Mouse (Mus musculus): ENCODE results near the gene Mettl8. TPM values are rescaled to one million over a fixed set of nuclear protein-coding genes. Genes with fewer than 3 reads are reported as not detected.

Gene Mettl8
- total RNA-seq, 1 experiment, result 18.0 TPM

GRCm38 (mm10) chr2:71046751-71047320, 8.5 kb downstream of the Mettl8 start:
- Histone ChIP-seq H3K9ac (ENCODE audit: insufficient read depth, low read depth, low read length, poor library complexity, severe bottlenecking) (no peak overlapping the region), H3K27ac (ENCODE audit: insufficient read depth, low read depth, low read length, poor library complexity, severe bottlenecking) (no peak overlapping the region), H3K9me3 (ENCODE audit: control insufficient read depth, insufficient read depth, low read depth, low read length) (no peaks in the 10 kb centered on the region), H3K4me1 (ENCODE audit: control insufficient read depth in 2 of 2, insufficient read depth in 2 of 2, low read length in 2 of 2, poor library complexity in 1 of 2) (peaks cover 3 to 4% of the 10 kb centered on the region in 2 experiments; a peak in 2 of 4 replicates), H3K36me3 (ENCODE audit: control insufficient read depth, insufficient read depth, low read length, poor library complexity, severe bottlenecking) (peaks cover 4% of the 10 kb centered on the region), H3K4me3 (ENCODE audit: insufficient read depth in 1 of 2, low read depth in 1 of 2, low read length in 2 of 2, poor library complexity in 1 of 2, severe bottlenecking in 1 of 2) (no peak overlapping the region)
- TF ChIP-seq HCFC1 (IDR thresholded peaks at IDR 0.05; ENCODE audit: borderline replicate concordance, insufficient read depth, low read length), result no peak
- in situ Hi-C loops (cut with MboI; ENCODE audit: low sequenced_read_pairs in 2 of 2, unreplicated experiment in 2 of 2), result loop anchor here in 1 of 2 experiments (10.0 kb wide), 1 partner anchor 342 kb away; no protein-coding TSS in a partner anchor
- DNase-seq (ENCODE audit: low read depth, low spot score), result no peak

- in situ Hi-C loops (cut with MboI; ENCODE audit: low sequenced_read_pairs in 2 of 2, unreplicated experiment in 2 of 2), result loop anchor here in 1 of 2 experiments (10.0 kb wide), 1 partner anchor 341 kb away; no protein-coding TSS in a partner anchor
- no peak overlapping the region for H3K9ac ChIP-seq (ENCODE audit: insufficient read depth, low read depth, low read length, poor library complexity, severe bottlenecking)
- no peak for DNase-seq (ENCODE audit: low read depth, low spot score)
Observed at GRCm38 (mm10) chr2:71046151-71046550, 9.2 kb downstream of the Mettl8 start.

GRCm38 (mm10) chr2:71039522-71040121, 15.8 kb downstream of the Mettl8 start:
- Histone ChIP-seq H3K4me3 (ENCODE audit: insufficient read depth in 1 of 2, low read depth in 1 of 2, low read length in 2 of 2, poor library complexity in 1 of 2, severe bottlenecking in 1 of 2) (peak overlapping the region; percentile 17 to 35; a peak in 3 of 4 replicates), H3K9ac (ENCODE audit: insufficient read depth, low read depth, low read length, poor library complexity, severe bottlenecking) (peak overlapping the region; percentile 67; the same call in 1 of the 2 replicates), H3K9me3 (ENCODE audit: control insufficient read depth, insufficient read depth, low read depth, low read length) (no peaks in the 10 kb centered on the region), H3K27ac (ENCODE audit: insufficient read depth, low read depth, low read length, poor library complexity, severe bottlenecking) (no peak overlapping the region), H3K4me1 (ENCODE audit: control insufficient read depth in 2 of 2, insufficient read depth in 2 of 2, low read length in 2 of 2, poor library complexity in 1 of 2) (peaks cover 0 to 4% of the 10 kb centered on the region in 2 experiments; a peak in 1 of 4 replicates), H3K36me3 (ENCODE audit: control insufficient read depth, insufficient read depth, low read length, poor library complexity, severe bottlenecking) (no peaks in the 10 kb centered on the region)
- TF ChIP-seq HCFC1 (IDR thresholded peaks at IDR 0.05; ENCODE audit: borderline replicate concordance, insufficient read depth, low read length) (no peak), ZC3H11A (IDR thresholded peaks at IDR 0.05; ENCODE audit: borderline replicate concordance, low read depth, low read length) (peak; percentile 49; the same call in 1 of the 2 replicates)
- in situ Hi-C loops (cut with MboI; ENCODE audit: low sequenced_read_pairs in 2 of 2, unreplicated experiment in 2 of 2), result loop anchor here in 1 of 2 experiments (10.0 kb wide), 1 partner anchor 335 kb away; no protein-coding TSS in a partner anchor
- peak; percentile 48 for DNase-seq (ENCODE audit: low read depth, low spot score)

More at GRCm38 (mm10) chr2:71046151-71046550, 9.2 kb downstream of the Mettl8 start:
- no peak overlapping the region for H3K4me3 ChIP-seq (ENCODE audit: insufficient read depth in 1 of 2, low read depth in 1 of 2, low read length in 2 of 2, poor library complexity in 1 of 2, severe bottlenecking in 1 of 2)
- no peaks in the 10 kb centered on the region for H3K9me3 ChIP-seq (ENCODE audit: control insufficient read depth, insufficient read depth, low read depth, low read length)
- peaks cover 4% of the 10 kb centered on the region for H3K36me3 ChIP-seq (ENCODE audit: control insufficient read depth, insufficient read depth, low read length, poor library complexity, severe bottlenecking)
- H3K4me1 ChIP-seq (ENCODE audit: control insufficient read depth in 2 of 2, insufficient read depth in 2 of 2, low read length in 2 of 2, poor library complexity in 1 of 2), result peaks cover 3 to 4% of the 10 kb centered on the region in 2 experiments; a peak in 2 of 4 replicates
- TF ChIP-seq ZNF384 (IDR thresholded peaks at IDR 0.05; ENCODE audit: low read depth, low read length) (no peak), CHD2 (IDR thresholded peaks at IDR 0.05; ENCODE audit: low read depth, low read length) (no peak), HCFC1 (IDR thresholded peaks at IDR 0.05; ENCODE audit: borderline replicate concordance, insufficient read depth, low read length) (no peak), MAFK (IDR thresholded peaks at IDR 0.05; ENCODE audit: insufficient read depth, low read depth, low read length) (no peak), ZC3H11A (IDR thresholded peaks at IDR 0.05; ENCODE audit: borderline replicate concordance, low read depth, low read length) (no peak)
- no peak overlapping the region for H3K27ac ChIP-seq (ENCODE audit: insufficient read depth, low read depth, low read length, poor library complexity, severe bottlenecking)

DNA sequence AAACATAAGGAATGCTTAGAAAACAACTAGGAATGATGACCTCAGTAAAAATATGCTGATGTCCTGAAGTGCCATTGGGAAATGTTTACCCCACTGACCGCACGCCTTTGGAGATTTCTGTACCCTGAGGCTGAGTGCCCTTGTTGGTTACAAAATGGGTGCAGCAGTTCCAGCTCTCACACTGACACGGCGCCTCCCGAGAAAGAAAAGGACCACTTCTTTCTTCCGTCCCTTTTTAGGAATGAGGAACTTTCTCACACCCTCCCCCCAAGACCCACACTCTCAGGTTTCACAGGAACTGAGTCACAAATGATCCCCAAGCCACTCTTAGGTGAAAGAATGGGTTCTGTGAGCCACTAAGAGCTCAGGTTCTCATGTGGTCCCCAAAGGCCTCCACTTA, 17.9 kb downstream of the Mettl8 start:
- in situ Hi-C loops (cut with MboI; ENCODE audit: low sequenced_read_pairs in 2 of 2, unreplicated experiment in 2 of 2), result no loop called here
- no peaks in the 10 kb centered on the region for H3K36me3 ChIP-seq (ENCODE audit: control insufficient read depth, insufficient read depth, low read length, poor library complexity, severe bottlenecking)

More for the DNA sequence above, 17.9 kb downstream of the Mettl8 start:
- peaks cover 0 to 4% of the 10 kb centered on the region in 2 experiments; a peak in 1 of 4 replicates for H3K4me1 ChIP-seq (ENCODE audit: control insufficient read depth in 2 of 2, insufficient read depth in 2 of 2, low read length in 2 of 2, poor library complexity in 1 of 2)
- H3K9ac ChIP-seq (ENCODE audit: insufficient read depth, low read depth, low read length, poor library complexity, severe bottlenecking), result no peak overlapping the region
- H3K9me3 ChIP-seq (ENCODE audit: control insufficient read depth, insufficient read depth, low read depth, low read length), result no peaks in the 10 kb centered on the region
- no peak overlapping the region for H3K27ac ChIP-seq (ENCODE audit: insufficient read depth, low read depth, low read length, poor library complexity, severe bottlenecking)
- TF ChIP-seq CHD2 (IDR thresholded peaks at IDR 0.05; ENCODE audit: low read depth, low read length), result no peak
- TF ChIP-seq ZC3H11A (IDR thresholded peaks at IDR 0.05; ENCODE audit: borderline replicate concordance, low read depth, low read length), result no peak
- TF ChIP-seq HCFC1 (IDR thresholded peaks at IDR 0.05; ENCODE audit: borderline replicate concordance, insufficient read depth, low read length), result no peak
- TF ChIP-seq MAFK (IDR thresholded peaks at IDR 0.05; ENCODE audit: insufficient read depth, low read depth, low read length), result no peak
- no peak for TF ChIP-seq ZNF384 (IDR thresholded peaks at IDR 0.05; ENCODE audit: low read depth, low read length)
- no peak overlapping the region for H3K4me3 ChIP-seq (ENCODE audit: insufficient read depth in 1 of 2, low read depth in 1 of 2, low read length in 2 of 2, poor library complexity in 1 of 2, severe bottlenecking in 1 of 2)
- no peak for DNase-seq (ENCODE audit: low read depth, low spot score)
